In genomic region chr11:4096054-4096984, GRCm38 (mm10) we compare ENCODE assay signal across 8 mouse cellular contexts. TPM values are rescaled to one million over a fixed set of nuclear protein-coding genes. Genes with fewer than 3 reads are reported as not detected.
DNase-seq lines count a peak whose midpoint lies in the region; ATAC-seq and TF ChIP-seq lines count a peak whose summit lies in the region.

No protein-coding gene starts in this region.

- peak overlapping the region; percentile 92 for H3K27ac ChIP-seq in heart, embryonic 11.5 days (ENCODE audit: low read depth, low read length)
- H3K27ac ChIP-seq in kidney, embryonic 16.5 days (ENCODE audit: low read length), result peak overlapping the region; percentile 83
- H3K27ac ChIP-seq in liver, adult 2 months (replicated peaks; ENCODE audit: insufficient read depth, low read depth, low read length), result peak overlapping the region; percentile 86

- TF ChIP-seq CTCF in C2C12 (IDR thresholded peaks at IDR 0.05; ENCODE audit: control insufficient read depth, insufficient read depth, insufficient read length), result no peak
- no peak for TF ChIP-seq CTCF in brain, embryonic 14.5 days (IDR thresholded peaks at IDR 0.05; ENCODE audit: borderline replicate concordance, extremely low read depth, insufficient read depth, insufficient read length)
- TF ChIP-seq CTCF in liver, adult 2 months (IDR thresholded peaks at IDR 0.05; ENCODE audit: low read depth, low read length), result no peak

- peak; percentile 34; the same call in 1 of the 2 replicates for TF ChIP-seq POLR2A in brain, embryonic 14.5 days (IDR thresholded peaks at IDR 0.05; ENCODE audit: borderline replicate concordance, extremely low read depth, insufficient read depth, insufficient read length, poor library complexity, severe bottlenecking)
- TF ChIP-seq POLR2A in liver, adult 2 months (IDR thresholded peaks at IDR 0.05; ENCODE audit: extremely low read depth, insufficient read depth, low read length), result 0 out of 2 replicates have a peak, but pooled peaks have one; percentile 26
- TF ChIP-seq POLR2A in myocyte (IDR thresholded peaks at IDR 0.05; ENCODE audit: insufficient read length, low read depth), result peak; percentile 86

- H3K27me3 ChIP-seq in C2C12 (ENCODE audit: control insufficient read depth, insufficient read depth, insufficient read length), result no peaks in the 10 kb centered on the region
- no peaks in the 10 kb centered on the region for H3K27me3 ChIP-seq in erythroblast, embryonic 14.5 days (ENCODE audit: control insufficient read depth)
- no peaks in the 10 kb centered on the region for H3K27me3 ChIP-seq in heart, embryonic 11.5 days (ENCODE audit: control insufficient read depth, insufficient read depth, low read length)
- H3K27me3 ChIP-seq in kidney, embryonic 16.5 days (ENCODE audit: insufficient read depth, low read length), result no peaks in the 10 kb centered on the region
- no peaks in the 10 kb centered on the region for H3K27me3 ChIP-seq in liver, adult 2 months (ENCODE audit: control insufficient read depth, insufficient read depth, low read length)
- no peaks in the 10 kb centered on the region for H3K27me3 ChIP-seq in myocyte (ENCODE audit: control insufficient read depth, insufficient read depth, insufficient read length)
- H3K27me3 ChIP-seq in splenic B cell, adult 2 months (ENCODE audit: control insufficient read depth, insufficient read depth, low read length, poor library complexity, severe bottlenecking), result no peaks in the 10 kb centered on the region

- H3K4me1 ChIP-seq in erythroblast, embryonic 14.5 days (ENCODE audit: control insufficient read depth), result peaks cover 51% of the 10 kb centered on the region
- peaks cover 19% of the 10 kb centered on the region; the same call in 1 of the 2 replicates for H3K4me1 ChIP-seq in heart, embryonic 11.5 days (ENCODE audit: control insufficient read depth, insufficient read depth, low read length)
- peaks cover 20% of the 10 kb centered on the region for H3K4me1 ChIP-seq in kidney, embryonic 16.5 days (ENCODE audit: insufficient read depth, low read length)
- peaks cover 12% of the 10 kb centered on the region for H3K4me1 ChIP-seq in liver, adult 2 months (ENCODE audit: control insufficient read depth, insufficient read depth, low read length)

- peak; percentile 100 for DNase-seq in brain, embryonic 14.5 days (ENCODE audit: low read depth)
- DNase-seq in liver, adult 2 months (ENCODE audit: extremely low read depth, low read depth, low spot score), result peak; percentile 94
- DNase-seq in splenic B cell, adult 2 months (ENCODE audit: low read depth, low spot score), result peak; percentile 98

- 3% methylated on average over 45 of the region's 45 CpGs for WGBS in heart, embryonic 11.5 days (ENCODE audit: insufficient replicate concordance)
- WGBS in kidney, embryonic 16.5 days, result 2% methylated on average over 45 of the region's 45 CpGs
- 2% methylated on average over 45 of the region's 45 CpGs for WGBS in liver, adult 2 months

- H3K79me2 ChIP-seq in C2C12 (ENCODE audit: control insufficient read depth, insufficient read depth) (no peaks in the 10 kb centered on the region), myocyte (ENCODE audit: control insufficient read depth, insufficient read depth) (no peaks in the 10 kb centered on the region)
- no peaks in the 10 kb centered on the region for H3K79me2 ChIP-seq in liver, adult 2 months (ENCODE audit: control insufficient read depth, insufficient read depth, low read length)

- peak overlapping the region; percentile 92 for H3K9ac ChIP-seq in heart, embryonic 11.5 days (ENCODE audit: low read depth, low read length)
- peak overlapping the region; percentile 75 for H3K9ac ChIP-seq in kidney, embryonic 16.5 days (replicated peaks; ENCODE audit: low read length)
- H3K9ac ChIP-seq in liver, adult 2 months (ENCODE audit: low read depth, low read length), result peak overlapping the region; percentile 74

- no peaks in the 10 kb centered on the region for H3K79me3 ChIP-seq in C2C12 (ENCODE audit: low read depth)

- H3ac ChIP-seq in C2C12 (ENCODE audit: control insufficient read depth, insufficient read length, low read depth) (peak overlapping the region; percentile 63), myocyte (ENCODE audit: control insufficient read depth, insufficient read length) (peak overlapping the region; percentile 10)

- H3K9me3 ChIP-seq in erythroblast, embryonic 14.5 days (ENCODE audit: control insufficient read depth, low read length), result peaks cover 9% of the 10 kb centered on the region
- no peaks in the 10 kb centered on the region for H3K9me3 ChIP-seq in heart, embryonic 11.5 days (replicated peaks; ENCODE audit: control insufficient read depth, low read length)
- H3K9me3 ChIP-seq in kidney, embryonic 16.5 days (ENCODE audit: low read length), result no peaks in the 10 kb centered on the region

- ATAC-seq in heart, embryonic 11.5 days (replicated peaks; ENCODE audit: insufficient number of reproducible peaks, low FRiP score, low TSS enrichment), result peak; percentile 94
- ATAC-seq in kidney, embryonic 16.5 days (ENCODE audit: low FRiP score, low TSS enrichment), result peak; percentile 95

- peak overlapping the region; percentile 95 for H3K4me2 ChIP-seq in heart, embryonic 11.5 days
- H3K4me2 ChIP-seq in kidney, embryonic 16.5 days (replicated peaks; ENCODE audit: low read depth, low read length), result peak overlapping the region; percentile 74
- H3K4me2 ChIP-seq in myocyte (ENCODE audit: low read depth), result peak overlapping the region; percentile 99

- H3K4me3 ChIP-seq in C2C12 (ENCODE audit: insufficient read depth, poor library complexity, severe bottlenecking) (peak overlapping the region; percentile 44), myocyte (peak overlapping the region; percentile 38)
- peak overlapping the region; percentile 70 for H3K4me3 ChIP-seq in erythroblast, embryonic 14.5 days (replicated peaks)
- peak overlapping the region; percentile 61 for H3K4me3 ChIP-seq in heart, embryonic 11.5 days (ENCODE audit: low read depth, low read length)
- H3K4me3 ChIP-seq in kidney, embryonic 16.5 days (ENCODE audit: low read length), result peak overlapping the region; percentile 60
- H3K4me3 ChIP-seq in liver, adult 2 months (ENCODE audit: insufficient read depth, low read depth, low read length), result peak overlapping the region; percentile 42

- H3K36me3 ChIP-seq in C2C12 (ENCODE audit: control insufficient read depth, insufficient read depth) (no peaks in the 10 kb centered on the region), myocyte (ENCODE audit: control insufficient read depth, insufficient read depth) (no peaks in the 10 kb centered on the region)
- peaks cover 40% of the 10 kb centered on the region for H3K36me3 ChIP-seq in erythroblast, embryonic 14.5 days (ENCODE audit: control insufficient read depth)
- H3K36me3 ChIP-seq in heart, embryonic 11.5 days (ENCODE audit: control insufficient read depth, insufficient read depth, low read length), result peaks cover 8% of the 10 kb centered on the region
- H3K36me3 ChIP-seq in kidney, embryonic 16.5 days (ENCODE audit: insufficient read depth, low read length), result peaks cover 15% of the 10 kb centered on the region
- H3K36me3 ChIP-seq in liver, adult 2 months (ENCODE audit: control insufficient read depth, insufficient read depth, low read length), result peaks cover 36% of the 10 kb centered on the region
- no peaks in the 10 kb centered on the region for H3K36me3 ChIP-seq in splenic B cell, adult 2 months (ENCODE audit: control insufficient read depth, insufficient read depth, low read length, poor library complexity, severe bottlenecking)

TF ChIP-seq in C2C12, 6 proteins besides CTCF, POLR2A, EP300 and RAD21 (continues in another document):
- no peak for TF ChIP-seq MYOG (IDR thresholded peaks at IDR 0.05; ENCODE audit: control insufficient read depth, extremely low read depth, insufficient read length)
- TF ChIP-seq MAX (IDR thresholded peaks at IDR 0.05), result peak; percentile 83

TF ChIP-seq in myocyte, 11 proteins besides CTCF, POLR2A, EP300 and RAD21 (continues in another document):
- TF ChIP-seq REST (IDR thresholded peaks at IDR 0.05; ENCODE audit: insufficient read depth, insufficient read length), result peak; percentile 12

RNA-seq across cellular contexts. Expression of gene Mtfp1, which starts 1.1 kb away (rescaled TPM):
- polyA plus RNA-seq in C2C12 (2012; fragmentation: generic; extraction: Trizol) (10.8 TPM), myocyte (2012; fragmentation: generic; extraction: Trizol) (21.1 TPM)
- 5.7 and 5.9 TPM in 2 replicates for polyA plus RNA-seq in brain, embryonic 14.5 days (2012; rRNA removed)
- 1.8 and 2.1 TPM in 2 replicates for polyA plus RNA-seq in erythroblast, embryonic 14.5 days (2012)
- 20.8 and 21.0 TPM in 2 replicates for polyA plus RNA-seq in heart, embryonic 11.5 days (2014; fragmentation: Nextera tagmentation; extraction: Ambion mirVana)
- polyA plus RNA-seq in kidney, embryonic 16.5 days (2015; fragmentation: Nextera tagmentation; extraction: Ambion mirVana), result 18.5 and 20.1 TPM in 2 replicates
- 16.6 and 23.4 TPM in 2 replicates for total RNA-seq in liver, adult 2 months (2014; rRNA removed)
- polyA plus RNA-seq in liver, adult 2 months (2012; rRNA removed), result 39.2 and 41.5 TPM in 2 replicates

RNA-seq across cellular contexts. Expression of gene Sec14l2, which starts 26.9 kb away (rescaled TPM):
- polyA plus RNA-seq in C2C12 (2012; fragmentation: generic; extraction: Trizol) (7.3 TPM), myocyte (2012; fragmentation: generic; extraction: Trizol) (10.9 TPM)
- polyA plus RNA-seq in brain, embryonic 14.5 days (2012; rRNA removed), result 4.1 and 5.9 TPM in 2 replicates
- 0.45 and 0.67 TPM in 2 replicates for polyA plus RNA-seq in erythroblast, embryonic 14.5 days (2012)
- 0.93 and 1.1 TPM in 2 replicates for polyA plus RNA-seq in heart, embryonic 11.5 days (2014; fragmentation: Nextera tagmentation; extraction: Ambion mirVana)
- polyA plus RNA-seq in kidney, embryonic 16.5 days (2015; fragmentation: Nextera tagmentation; extraction: Ambion mirVana), result 1.5 and 2.1 TPM in 2 replicates
- total RNA-seq in liver, adult 2 months (2014; rRNA removed), result 302 and 310 TPM in 2 replicates
- polyA plus RNA-seq in liver, adult 2 months (2012; rRNA removed), result 349 and 371 TPM in 2 replicates

RNA-seq across cellular contexts. Expression of gene Sec14l3, which starts 31.7 kb away (rescaled TPM):
- polyA plus RNA-seq in C2C12 (2012; fragmentation: generic; extraction: Trizol), result not detected
- polyA plus RNA-seq in brain, embryonic 14.5 days (2012; rRNA removed), result 0.23 and 0.29 TPM in 2 replicates
- not detected in 2 replicates for polyA plus RNA-seq in erythroblast, embryonic 14.5 days (2012)
- not detected in 2 replicates for polyA plus RNA-seq in heart, embryonic 11.5 days (2014; fragmentation: Nextera tagmentation; extraction: Ambion mirVana)
- 1.7 TPM in 1 of 2 replicates, not detected in the other for polyA plus RNA-seq in kidney, embryonic 16.5 days (2015; fragmentation: Nextera tagmentation; extraction: Ambion mirVana)
- total RNA-seq in liver, adult 2 months (2014; rRNA removed), result not detected in 2 replicates
- polyA plus RNA-seq in liver, adult 2 months (2012; rRNA removed), result not detected in 2 replicates
- polyA plus RNA-seq in myocyte (2012; fragmentation: generic; extraction: Trizol), result not detected

RNA-seq across cellular contexts. Expression of gene Rnf215, which starts 38.7 kb away (rescaled TPM):
- polyA plus RNA-seq in C2C12 (2012; fragmentation: generic; extraction: Trizol) (13.6 TPM), myocyte (2012; fragmentation: generic; extraction: Trizol) (18.1 TPM)
- 60.4 and 66.1 TPM in 2 replicates for polyA plus RNA-seq in brain, embryonic 14.5 days (2012; rRNA removed)
- 0.70 and 0.83 TPM in 2 replicates for polyA plus RNA-seq in erythroblast, embryonic 14.5 days (2012)
- polyA plus RNA-seq in heart, embryonic 11.5 days (2014; fragmentation: Nextera tagmentation; extraction: Ambion mirVana), result 13.7 and 15.3 TPM in 2 replicates
- polyA plus RNA-seq in kidney, embryonic 16.5 days (2015; fragmentation: Nextera tagmentation; extraction: Ambion mirVana), result 28.9 and 30.0 TPM in 2 replicates
- 10.3 and 10.8 TPM in 2 replicates for total RNA-seq in liver, adult 2 months (2014; rRNA removed)
- polyA plus RNA-seq in liver, adult 2 months (2012; rRNA removed), result 11.3 and 13.1 TPM in 2 replicates

Comparison
In these comparisons a context has a peak if more than half of its experiments do, and no peak if none do; other contexts are left out.
1. Peak in every context shown above with its lines: DNase-seq, ATAC-seq, H3K4me3 ChIP-seq and H3K27ac ChIP-seq.
2. POLR2A ChIP-seq: peak in every context shown above with its lines; median percentile 86 in myocyte; 34 in brain, embryonic 14.5 days; 26 in liver, adult 2 months.
3. RNA of gene Sec14l2, which starts 26.9 kb away (polyA plus RNA-seq): 349 to 371 TPM in liver, adult 2 months; 10.9 TPM in myocyte (single experiment), 7.3 TPM in C2C12 (single experiment), 4.1 to 5.9 TPM in brain, embryonic 14.5 days, 1.5 to 2.1 TPM in kidney, embryonic 16.5 days, 0.93 to 1.1 TPM in heart, embryonic 11.5 days and 0.45 to 0.67 TPM in erythroblast, embryonic 14.5 days; every median in the first group is over 10 times any median in the second.